Mouse (Mus musculus): ENCODE measurements around the gene Ust. TPM values are rescaled to one million over a fixed set of nuclear protein-coding genes. Genes with fewer than 3 reads are reported as not detected.

Gene Ust
- total RNA-seq, 2 experiments from 2014 or later, result 0.17 TPM; not detected in 1

DNA sequence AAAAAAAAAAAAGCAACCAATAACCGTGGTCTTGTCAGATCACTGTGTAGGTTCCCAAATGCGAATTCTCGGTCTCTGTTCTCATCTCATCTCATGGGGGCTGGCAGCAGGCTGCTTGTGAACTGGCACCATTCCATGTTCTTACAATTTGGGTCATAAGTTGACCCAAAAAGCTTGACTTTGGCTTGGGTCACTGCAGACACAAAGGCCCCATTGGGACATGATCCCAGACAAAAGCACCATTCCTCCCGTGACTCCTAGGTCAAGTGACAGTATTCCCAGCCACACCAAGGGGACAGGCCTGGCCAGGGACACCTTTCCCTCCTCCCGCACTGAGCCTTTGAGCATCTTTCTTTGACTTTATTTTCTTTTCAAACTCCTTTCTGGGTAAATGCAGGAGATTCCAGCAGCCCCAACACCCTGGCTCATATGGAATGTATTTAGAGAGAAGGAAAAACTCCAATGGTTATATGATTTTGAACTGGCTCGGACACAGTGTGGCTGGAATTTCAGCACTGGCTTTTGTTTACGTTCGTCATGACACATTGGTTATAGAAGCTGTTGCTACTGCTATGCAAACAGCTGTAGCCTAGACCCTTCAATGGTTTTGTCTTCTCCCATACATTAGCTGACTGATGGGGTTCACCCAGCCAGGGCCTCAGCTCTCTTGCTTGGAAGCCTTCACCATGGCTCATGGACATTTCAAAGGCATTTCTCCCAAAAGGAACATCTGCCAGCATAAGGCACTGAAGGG is 285.3 kb downstream of the Ust start:
- ATAC-seq (replicated peaks; ENCODE audit: poor library complexity, severe bottlenecking), result no peak

GRCm38 (mm10) chr10:8232535-8232934 is 286.1 kb downstream of the Ust start:
- ATAC-seq (replicated peaks; ENCODE audit: poor library complexity, severe bottlenecking), result no peak

GRCm38 (mm10) chr10:8228375-8228743 is 290.3 kb downstream of the Ust start:
- no peak for ATAC-seq (replicated peaks; ENCODE audit: poor library complexity, severe bottlenecking)

DNA sequence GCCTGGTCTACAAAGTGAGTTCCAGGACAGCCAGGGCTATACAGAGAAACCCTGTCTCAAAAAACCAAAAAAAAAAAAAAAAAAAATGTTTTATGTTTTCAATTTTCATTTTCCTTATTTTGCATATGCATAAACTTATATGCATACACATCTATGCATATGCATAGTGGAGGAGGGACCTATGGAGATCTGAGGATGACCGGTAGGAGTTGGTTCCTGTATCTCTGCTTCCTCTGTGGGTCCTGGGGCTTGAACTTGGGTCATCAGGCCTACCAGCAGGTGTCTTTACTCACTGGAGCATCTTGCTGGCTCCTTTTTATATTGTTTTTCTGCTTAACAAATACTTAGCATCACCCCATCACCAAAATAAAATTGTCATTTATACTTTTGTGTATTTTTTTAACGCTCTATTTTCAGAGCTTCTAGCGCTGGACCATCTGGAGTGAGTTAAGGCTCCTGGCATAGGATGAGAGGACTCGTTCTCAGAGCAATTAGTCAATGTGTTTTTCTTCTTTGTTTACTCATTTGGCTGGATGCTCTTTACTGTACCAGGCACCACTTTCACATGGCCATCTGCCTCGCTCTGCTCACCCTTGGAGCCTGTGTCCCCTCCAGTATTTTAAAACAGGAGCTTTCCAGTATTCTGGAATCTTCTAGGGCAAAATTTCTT is 290.8 kb downstream of the Ust start:
- no peak for ATAC-seq (replicated peaks; ENCODE audit: poor library complexity, severe bottlenecking)

DNA sequence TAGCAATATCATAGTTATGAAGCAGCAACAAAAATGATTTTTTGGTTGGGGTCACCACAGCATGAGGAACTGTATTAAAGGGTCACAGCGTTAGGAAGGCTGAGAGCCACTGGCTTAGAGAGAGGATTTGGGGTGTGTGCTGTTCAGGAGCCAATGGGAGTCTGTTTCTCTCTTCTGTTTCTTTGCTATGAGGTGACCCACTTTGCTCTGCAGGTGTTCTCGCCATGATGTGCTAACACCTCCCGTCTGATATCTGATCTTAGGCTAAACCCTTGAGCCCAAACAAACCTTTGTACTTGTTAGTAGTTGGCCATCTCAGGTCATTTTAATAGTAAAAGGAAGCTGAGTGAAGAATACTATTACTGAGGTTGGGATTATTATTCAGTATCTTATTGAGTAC is 292.0 kb downstream of the Ust start:
- ATAC-seq (replicated peaks; ENCODE audit: poor library complexity, severe bottlenecking), result no peak

GRCm38 (mm10) chr10:8224641-8225040 is 294.0 kb downstream of the Ust start:
- ATAC-seq (replicated peaks; ENCODE audit: poor library complexity, severe bottlenecking), result no peak

DNA sequence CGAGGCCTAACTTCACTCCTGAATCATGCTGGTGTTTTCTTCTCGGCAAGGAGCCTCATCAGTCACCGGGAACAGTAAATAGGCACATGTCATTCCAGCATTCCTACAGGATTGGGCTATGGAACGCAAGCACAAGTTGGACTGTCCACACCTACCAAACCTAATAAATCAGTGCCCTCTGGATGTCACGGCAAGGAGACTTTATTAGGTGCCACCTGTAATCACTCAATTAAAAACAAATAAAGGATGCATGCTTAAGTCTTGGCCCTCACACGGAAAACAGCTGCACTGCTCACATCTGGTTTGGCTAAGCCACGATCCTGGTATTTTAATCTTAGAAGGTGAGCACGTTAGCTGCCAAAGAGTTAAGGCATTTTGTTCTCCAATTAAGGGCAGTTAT is 294.6 kb downstream of the Ust start:
- no peak for ATAC-seq (replicated peaks; ENCODE audit: poor library complexity, severe bottlenecking)

GRCm38 (mm10) chr10:8216946-8217345 is 301.7 kb downstream of the Ust start:
- ATAC-seq (replicated peaks; ENCODE audit: poor library complexity, severe bottlenecking), result no peak

GRCm38 (mm10) chr10:8215181-8215580 is 303.4 kb downstream of the Ust start:
- no peak for ATAC-seq (replicated peaks; ENCODE audit: poor library complexity, severe bottlenecking)

DNA sequence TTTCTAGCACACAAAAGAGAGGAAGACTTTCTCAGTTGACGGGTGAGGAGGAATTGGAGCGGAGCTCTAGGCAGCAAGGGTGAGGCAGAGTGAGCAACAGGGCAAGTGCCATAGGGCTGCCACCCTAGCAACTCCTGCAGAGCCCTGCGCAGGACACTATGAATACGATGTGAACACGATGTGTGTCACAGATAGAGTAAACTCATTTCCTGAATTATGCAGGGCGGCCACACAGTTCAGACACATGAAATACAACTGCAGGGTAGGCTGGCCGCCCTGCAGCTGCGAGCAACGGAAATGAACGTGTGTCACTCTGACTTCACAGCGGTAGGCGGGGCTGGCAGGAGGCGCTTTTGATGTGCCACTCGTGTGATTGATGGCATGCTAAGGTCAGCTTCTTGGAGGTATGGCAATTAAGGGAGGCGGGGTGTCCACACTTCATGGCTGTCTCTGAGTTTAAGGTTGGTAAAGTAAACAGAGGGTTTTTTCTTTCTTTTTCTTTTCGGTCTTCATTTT is 304.7 kb downstream of the Ust start:
- ATAC-seq (replicated peaks; ENCODE audit: poor library complexity, severe bottlenecking), result peak; percentile 97

GRCm38 (mm10) chr10:8213266-8213905 is 305.2 kb downstream of the Ust start:
- ATAC-seq (replicated peaks; ENCODE audit: poor library complexity, severe bottlenecking), result no peak

GRCm38 (mm10) chr10:8212611-8213226 is 305.9 kb downstream of the Ust start:
- 0 out of 2 replicates have a peak, but pooled peaks have one; percentile 12 for ATAC-seq (replicated peaks; ENCODE audit: poor library complexity, severe bottlenecking)

DNA sequence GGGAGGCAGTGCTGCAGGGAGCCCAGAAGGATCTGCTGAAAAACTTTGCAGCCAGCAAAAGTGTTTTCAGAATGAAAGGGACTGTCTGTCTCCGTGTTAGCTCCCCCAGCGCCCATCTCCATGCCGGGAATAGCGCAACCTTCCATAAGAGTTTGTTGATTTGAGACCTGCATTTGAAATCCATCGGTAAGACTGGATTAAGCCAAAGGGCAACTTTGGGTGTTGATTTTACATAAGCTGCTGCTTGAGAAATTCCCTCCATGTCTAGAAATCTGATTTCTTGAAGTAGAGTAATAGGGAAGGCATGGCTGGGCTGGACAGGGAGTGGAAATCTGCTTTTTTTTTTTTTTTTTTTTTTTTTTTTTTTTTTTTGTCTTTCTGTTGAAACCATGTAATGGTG is 306.9 kb downstream of the Ust start:
- no peak for ATAC-seq (replicated peaks; ENCODE audit: poor library complexity, severe bottlenecking)

GRCm38 (mm10) chr10:8210366-8210765 is 308.3 kb downstream of the Ust start:
- no peak for ATAC-seq (replicated peaks; ENCODE audit: poor library complexity, severe bottlenecking)

DNA sequence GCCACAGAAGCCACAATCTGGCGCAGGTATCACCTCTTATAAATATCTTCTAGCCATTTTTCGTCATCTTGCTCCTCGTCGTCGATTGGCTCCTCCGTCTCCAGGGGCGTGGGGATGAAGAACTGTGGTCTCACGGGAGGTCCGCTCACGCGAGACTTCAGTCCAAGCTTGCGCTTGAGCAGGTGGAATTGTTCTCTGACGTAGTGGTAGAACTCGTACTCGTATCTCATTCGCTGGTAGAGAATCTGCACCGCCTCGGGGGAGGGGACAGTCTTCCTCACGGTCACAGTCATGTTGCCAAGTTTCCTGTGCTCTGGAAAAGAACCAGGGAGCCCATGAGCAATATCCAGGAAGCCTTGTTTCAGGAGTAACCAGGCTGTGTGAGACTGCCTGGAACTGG is 311.3 kb downstream of the Ust start:
- ATAC-seq (replicated peaks; ENCODE audit: poor library complexity, severe bottlenecking), result no peak

- ATAC-seq (replicated peaks; ENCODE audit: poor library complexity, severe bottlenecking), result no peak
Observed at GRCm38 (mm10) chr10:8203681-8204080, 314.9 kb downstream of the Ust start.

GRCm38 (mm10) chr10:8199816-8200215 is 318.8 kb downstream of the Ust start:
- no peak for ATAC-seq (replicated peaks; ENCODE audit: poor library complexity, severe bottlenecking)

DNA sequence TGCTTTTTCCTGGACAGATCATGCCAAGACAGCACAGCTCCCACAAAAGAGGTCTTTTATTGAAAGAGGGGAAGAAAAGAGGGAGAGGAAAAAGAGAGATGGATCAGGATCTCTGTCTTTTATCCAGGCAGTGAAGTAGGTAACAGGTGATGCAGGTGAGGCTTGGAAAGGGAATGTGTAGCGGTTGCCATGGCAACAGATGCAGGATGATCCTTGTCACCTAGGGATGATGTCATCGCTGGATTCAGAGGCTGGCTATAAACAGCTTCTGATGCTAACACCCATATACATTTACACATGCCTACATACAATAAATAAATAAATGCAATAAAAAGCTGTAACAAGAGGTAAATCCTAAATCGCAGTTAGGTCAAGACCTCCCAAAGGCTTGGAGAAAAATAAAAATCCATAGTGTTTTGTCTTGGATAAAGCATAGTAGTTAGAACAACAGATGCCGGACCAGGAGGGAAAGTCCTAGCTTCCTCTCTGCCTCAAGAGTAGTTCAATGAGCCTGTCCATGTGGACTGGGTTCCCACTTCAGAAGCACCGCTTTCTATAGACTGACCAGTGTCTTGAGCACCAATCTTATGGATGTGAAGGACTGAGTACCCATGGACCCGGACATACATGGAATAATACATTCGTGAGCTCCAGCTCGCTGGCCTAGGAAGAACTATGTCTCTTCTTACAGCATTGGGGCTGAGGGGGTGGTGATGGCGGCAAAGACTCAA is 319.4 kb downstream of the Ust start:
- ATAC-seq (replicated peaks; ENCODE audit: poor library complexity, severe bottlenecking), result no peak

GRCm38 (mm10) chr10:8197661-8198060 is 321.0 kb downstream of the Ust start:
- ATAC-seq (replicated peaks; ENCODE audit: poor library complexity, severe bottlenecking), result peak; percentile 38; the same call in 1 of the 2 replicates

DNA sequence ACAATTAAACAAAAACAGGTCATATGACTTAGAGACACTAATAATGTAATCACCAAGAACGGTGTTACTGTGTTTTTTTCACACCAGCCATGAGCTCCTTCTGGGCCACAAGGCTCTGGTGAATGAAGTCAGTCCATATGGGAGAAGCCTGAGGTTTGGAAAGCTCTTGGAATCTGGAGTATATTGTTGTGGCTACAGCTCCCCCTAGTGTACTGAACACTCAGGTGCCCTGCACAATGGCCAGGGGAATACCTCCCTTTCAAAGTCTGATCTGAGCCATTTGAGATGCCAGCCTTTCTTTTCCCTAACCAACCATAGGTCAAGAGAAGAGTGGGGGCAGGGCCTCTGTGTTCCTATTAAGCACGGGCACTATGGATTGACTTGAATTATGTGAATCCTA is 322.3 kb downstream of the Ust start:
- ATAC-seq (replicated peaks; ENCODE audit: poor library complexity, severe bottlenecking), result peak; percentile 84
